Mouse (Mus musculus) limb, embryonic 14.5 days (tissue): ENCODE measurements at regions not wholly inside any gene's neighbourhood (a gene's known extent, or its start where the extent isn't known, plus 50 kb on each side); places are given as distances from the start of the nearest gene placed in this dataset.

Experiments
- ATAC-seq: fragments of 200-750 bp; cut with Nextera tagmentation; 2 replicates; pipeline ENCODE4 v1.8.0; 2017; ENCODE audit warnings: low read depth, moderate number of reproducible peaks, moderate TSS enrichment; ENCODE audit not compliant: low FRiP score
- DNase-seq: peaks from one replicate; pipeline ENCODE4 v3.0.0-alpha.2; 2015; ENCODE audit warnings: low spot score
- H3K27ac ChIP-seq: fragments of 300-500 bp; sonication (generic); replicated peaks from 2 replicates; pipeline ENCODE4 v1.5.1; 2014; ENCODE audit warnings: low read depth, mild to moderate bottlenecking, low read length, moderate library complexity, mixed read lengths
- H3K27me3 ChIP-seq: fragments of 300-500 bp; sonication (generic); 2 replicates; pipeline ENCODE4 v1.6.1; 2014; ENCODE audit warnings: low read length, mixed read lengths; ENCODE audit not compliant: control insufficient read depth, insufficient read depth
- H3K36me3 ChIP-seq: fragments of 300-500 bp; sonication (generic); 2 replicates; pipeline ENCODE4 v1.6.1; 2014; ENCODE audit warnings: mild to moderate bottlenecking, low read length, moderate library complexity, mixed read lengths; ENCODE audit not compliant: control insufficient read depth, insufficient read depth
- H3K4me1 ChIP-seq: fragments of 300-500 bp; sonication (generic); 2 replicates; pipeline ENCODE4 v1.6.1; 2014; ENCODE audit warnings: antibody characterized with exemption, low read length, mixed read lengths; ENCODE audit not compliant: control insufficient read depth, insufficient read depth
- H3K4me2 ChIP-seq: fragments of 300-500 bp; sonication (generic); replicated peaks from 2 replicates; pipeline ENCODE4 v1.6.1; 2014; ENCODE audit warnings: low read depth, mild to moderate bottlenecking, low read length, moderate library complexity; ENCODE audit not compliant: severe bottlenecking
- H3K4me3 ChIP-seq: fragments of 300-500 bp; sonication (generic); replicated peaks from 2 replicates; pipeline ENCODE4 v1.5.1; 2014; ENCODE audit warnings: low read length
- H3K9ac ChIP-seq: fragments of 300-500 bp; sonication (generic); 2 replicates; pipeline ENCODE4 v1.6.1; 2014; ENCODE audit warnings: mild to moderate bottlenecking, low read depth, low read length, moderate library complexity; ENCODE audit not compliant: severe bottlenecking
- H3K9me3 ChIP-seq: fragments of 300-500 bp; sonication (generic); 2 replicates; pipeline ENCODE4 v1.6.1; 2016; ENCODE audit warnings: low read length; ENCODE audit not compliant: control insufficient read depth
- POLR2A ChIP-seq: fragments of 200-500 bp; IDR thresholded peaks from 2 replicates; pipeline ENCODE4 v1.8.0; 2012; ENCODE audit warnings: inconsistent platforms, mild to moderate bottlenecking, moderate library complexity, borderline replicate concordance; ENCODE audit not compliant: insufficient read depth, insufficient read length; ENCODE audit errors: extremely low read depth
- WGBS: fragments of 180-500 bp; shearing (Covaris S2); extraction: QIAGEN DNeasy Blood & Tissue Kit; methylation state at CpG from one replicate; pipeline ENCODE4 v1.1.7; 2014; 5-methylcytosine and 5-hydroxymethylcytosine counted together

- Histone ChIP-seq H3K9ac (no peak overlapping the region), H3K4me1 (no peaks in the 10 kb centered on the region), H3K36me3 (no peaks in the 10 kb centered on the region), H3K27ac (no peak overlapping the region), H3K4me3 (no peak overlapping the region), H3K27me3 (peaks cover 14% of the 10 kb centered on the region), H3K9me3 (0 out of 2 replicates have a peak, but pooled peaks cover 2% of the 10 kb centered on the region), H3K4me2 (no peak overlapping the region)
- TF ChIP-seq POLR2A, result no peak
- ATAC-seq, result no peak
- 84% methylated on average over 6 of the region's 6 CpGs for WGBS
- DNase-seq, result no peak
These were observed 102.0 kb upstream of the Slc22a12 start for GRCm38 (mm10) chr19:6644871-6645270.

GRCm38 (mm10) chr19:6639681-6640080, 96.8 kb upstream of the Slc22a12 start:
- H3K9ac ChIP-seq, result no peak overlapping the region
- no peak overlapping the region for H3K4me3 ChIP-seq
- no peaks in the 10 kb centered on the region for H3K36me3 ChIP-seq
- H3K27me3 ChIP-seq, result peaks cover 14% of the 10 kb centered on the region
- no peak for DNase-seq
- no peak overlapping the region for H3K27ac ChIP-seq
- WGBS, result 77% methylated on average over 7 of the region's 7 CpGs
- H3K4me1 ChIP-seq, result no peaks in the 10 kb centered on the region
- no peak for ATAC-seq
- TF ChIP-seq POLR2A, result no peak
- no peaks in the 10 kb centered on the region for H3K9me3 ChIP-seq
- H3K4me2 ChIP-seq, result no peak overlapping the region

- no peaks in the 10 kb centered on the region for H3K36me3 ChIP-seq
- H3K27ac ChIP-seq, result no peak overlapping the region
- no peak for DNase-seq
- no peak for ATAC-seq
- H3K27me3 ChIP-seq, result no peaks in the 10 kb centered on the region
- WGBS, result 42% methylated on average over 10 of the region's 10 CpGs
- no peak overlapping the region for H3K4me2 ChIP-seq
- no peak overlapping the region for H3K9ac ChIP-seq
- no peaks in the 10 kb centered on the region for H3K4me1 ChIP-seq
- no peaks in the 10 kb centered on the region for H3K9me3 ChIP-seq
- no peak overlapping the region for H3K4me3 ChIP-seq
- TF ChIP-seq POLR2A, result no peak
These were observed 90.6 kb upstream of the Slc22a12 start for GRCm38 (mm10) chr19:6633400-6633799.

GRCm38 (mm10) chr19:6631817-6632216, 89.0 kb upstream of the Slc22a12 start:
- Histone ChIP-seq H3K9ac (no peak overlapping the region), H3K9me3 (no peaks in the 10 kb centered on the region), H3K4me3 (no peak overlapping the region), H3K27me3 (no peaks in the 10 kb centered on the region), H3K4me2 (no peak overlapping the region), H3K4me1 (no peaks in the 10 kb centered on the region), H3K27ac (no peak overlapping the region), H3K36me3 (no peaks in the 10 kb centered on the region)
- 83% methylated on average over 5 of the region's 5 CpGs for WGBS
- DNase-seq (no peak), ATAC-seq (no peak)
- TF ChIP-seq POLR2A, result no peak

- ATAC-seq, result no peak
- H3K27ac ChIP-seq, result no peak overlapping the region
- no peak overlapping the region for H3K4me2 ChIP-seq
- WGBS, result 74% methylated on average over 4 of the region's 4 CpGs
- H3K4me1 ChIP-seq, result no peaks in the 10 kb centered on the region
- H3K27me3 ChIP-seq, result no peaks in the 10 kb centered on the region
- no peak for DNase-seq
- H3K9me3 ChIP-seq, result no peaks in the 10 kb centered on the region
- TF ChIP-seq POLR2A, result no peak
- H3K4me3 ChIP-seq, result no peak overlapping the region
- no peaks in the 10 kb centered on the region for H3K36me3 ChIP-seq
- H3K9ac ChIP-seq, result no peak overlapping the region
These were observed 87.7 kb upstream of the Slc22a12 start for GRCm38 (mm10) chr19:6630613-6630940.
